Mouse (Mus musculus): Measurements from ENCODE around the gene Tbc1d22b.

The Tbc1d22b gene

GRCm38 (mm10) chr17:29603283-29603682 is 53.7 kb downstream of the Tbc1d22b start:
- ChIA-PET POLR2A (interaction anchor here in 3 of 4 experiments (0.9 to 1.2 kb wide), 6 partner anchors 8 to 30 kb away, joined by 3 to 5 read pairs (median 4); partner anchors contain the start of genes Gm28043 (in 2 of the 3) and Rnf8 (in 2 of the 3)), CTCF (interaction anchor here (0.5 to 1.3 kb wide), 33 partner anchors 8 to 280 kb away, joined by 3 to 9 read pairs (median 3); partner anchors contain the start of genes Gm28043 (in 1 of the 4) and Rnf8 (in 1 of the 4))

- POLR2A ChIA-PET: interaction anchor here in 1 of 4 experiments (0.9 to 1.0 kb wide), 2 partner anchors 14 to 19 kb away, joined by 3 read pairs; no protein-coding TSS in a partner anchor
Measured at GRCm38 (mm10) chr17:29613453-29613852, 63.9 kb downstream of the Tbc1d22b start.

GRCm38 (mm10) chr17:29614115-29615023 is 64.8 kb downstream of the Tbc1d22b start, which contains the start of the genes Rnf8 and Gm28043:
Gene Rnf8 (plus strand): TSS chr17:29614790.
Gene Gm28043 (plus strand): TSS chr17:29614876.
- ChIA-PET POLR2A (interaction anchor here (0.7 to 6.7 kb wide), 27 partner anchors 8 to 346 kb away, joined by 3 to 99 read pairs (median 5); partner anchors contain the start of genes BC004004 (in 1 of the 4) and Cmtr1 (in 1 of the 4)), CTCF (interaction anchor here in 3 of 4 experiments (0.6 to 2.3 kb wide), 13 partner anchors 9 to 1850 kb away, joined by 3 to 11 read pairs (median 3); no protein-coding TSS in a partner anchor)

More at GRCm38 (mm10) chr17:29613453-29613852, 63.9 kb downstream of the Tbc1d22b start:
- CTCF ChIA-PET: interaction anchor here in 2 of 4 experiments (1.2 to 2.2 kb wide), 2 partner anchors 10 kb away, joined by 6 to 7 read pairs; no protein-coding TSS in a partner anchor

- CTCF ChIA-PET: interaction anchor here in 3 of 4 experiments (0.6 to 2.3 kb wide), 14 partner anchors 10 to 1850 kb away, joined by 3 to 11 read pairs (median 3); no protein-coding TSS in a partner anchor
- POLR2A ChIA-PET: interaction anchor here (0.7 to 6.7 kb wide), 30 partner anchors 9 to 346 kb away, joined by 3 to 99 read pairs (median 4); partner anchors contain the start of genes BC004004 (in 1 of the 4) and Cmtr1 (in 1 of the 4)
Measured at GRCm38 (mm10) chr17:29615024-29615551, 65.5 kb downstream of the Tbc1d22b start.

GRCm38 (mm10) chr17:29615616-29616015 is 66.0 kb downstream of the Tbc1d22b start:
- POLR2A ChIA-PET: interaction anchor here (0.7 to 6.7 kb wide), 18 partner anchors 12 to 269 kb away, joined by 3 to 99 read pairs (median 6); no protein-coding TSS in a partner anchor
- CTCF ChIA-PET: interaction anchor here in 3 of 4 experiments (0.6 to 2.3 kb wide), 6 partner anchors 10 to 39 kb away, joined by 3 to 11 read pairs (median 7); no protein-coding TSS in a partner anchor

- POLR2A ChIA-PET: interaction anchor here (0.5 to 6.7 kb wide), 11 partner anchors 8 to 47 kb away, joined by 3 to 99 read pairs (median 4); no protein-coding TSS in a partner anchor
- CTCF ChIA-PET: interaction anchor here in 1 of 4 experiments (0.8 to 1.4 kb wide), 2 partner anchors 17 to 90 kb away, joined by 3 to 4 read pairs; no protein-coding TSS in a partner anchor
Measured at GRCm38 (mm10) chr17:29619231-29619630, 69.6 kb downstream of the Tbc1d22b start.

- ChIA-PET POLR2A (interaction anchor here in 2 of 4 experiments (1.3 to 9.8 kb wide), 4 partner anchors 6 to 17 kb away, joined by 3 to 99 read pairs (median 8); partner anchors contain the start of genes Gm28043 (in 2 of the 2) and Rnf8 (in 2 of the 2)), CTCF (no interaction called here)
Measured at GRCm38 (mm10) chr17:29623488-29623887, 73.9 kb downstream of the Tbc1d22b start.

GRCm38 (mm10) chr17:29627285-29627684 is 77.7 kb downstream of the Tbc1d22b start:
- ChIA-PET POLR2A (interaction anchor here in 3 of 4 experiments (0.5 to 9.8 kb wide), 16 partner anchors 9 to 692 kb away, joined by 3 to 99 read pairs (median 4); partner anchors contain the start of genes Gm28043 (in 3 of the 3), Rnf8 (in 3 of the 3) and Cmtr1 (in 2 of the 3)), CTCF (interaction anchor here in 3 of 4 experiments (0.7 to 1.8 kb wide), 7 partner anchors 9 to 256 kb away, joined by 3 to 15 read pairs (median 4); no protein-coding TSS in a partner anchor)

GRCm38 (mm10) chr17:29628946-29629345 is 79.4 kb downstream of the Tbc1d22b start:
- POLR2A ChIA-PET: interaction anchor here (0.9 to 9.8 kb wide), 18 partner anchors 8 to 109 kb away, joined by 3 to 99 read pairs (median 4); partner anchors contain the start of genes Gm28043 (in 4 of the 4), Rnf8 (in 4 of the 4), Ccdc167 (in 1 of the 4) and Cmtr1 (in 1 of the 4)

GRCm38 (mm10) chr17:29629620-29630019 is 80.0 kb downstream of the Tbc1d22b start:
- CTCF ChIA-PET: interaction anchor here in 3 of 4 experiments (0.6 to 1.5 kb wide), 8 partner anchors 8 to 133 kb away, joined by 3 to 11 read pairs (median 4); partner anchors contain the start of genes Gm28043 (in 2 of the 3) and Rnf8 (in 2 of the 3)

More at GRCm38 (mm10) chr17:29628946-29629345, 79.4 kb downstream of the Tbc1d22b start:
- CTCF ChIA-PET: interaction anchor here in 3 of 4 experiments (0.6 to 1.5 kb wide), 8 partner anchors 8 to 134 kb away, joined by 3 to 11 read pairs (median 4); partner anchors contain the start of genes Gm28043 (in 2 of the 3) and Rnf8 (in 2 of the 3)

GRCm38 (mm10) chr17:29632312-29632711 is 82.7 kb downstream of the Tbc1d22b start:
- ChIA-PET POLR2A (interaction anchor here (0.6 to 9.8 kb wide), 19 partner anchors 8 to 1055 kb away, joined by 3 to 99 read pairs (median 4); partner anchors contain the start of genes Gm28043 (in 1 of the 4), Rnf8 (in 1 of the 4) and Tbc1d22b (in 1 of the 4)), CTCF (interaction anchor here (0.6 to 1.5 kb wide), 7 partner anchors 29 to 1650 kb away, joined by 3 to 22 read pairs (median 3); no protein-coding TSS in a partner anchor)

More at GRCm38 (mm10) chr17:29629620-29630019, 80.0 kb downstream of the Tbc1d22b start:
- POLR2A ChIA-PET: interaction anchor here (0.5 to 9.8 kb wide), 21 partner anchors 9 to 164 kb away, joined by 3 to 99 read pairs (median 4); partner anchors contain the start of genes Gm28043 (in 4 of the 4), Rnf8 (in 4 of the 4), Ccdc167 (in 1 of the 4) and Cmtr1 (in 1 of the 4)

GRCm38 (mm10) chr17:29635492-29635891 is 85.9 kb downstream of the Tbc1d22b start:
- ChIA-PET POLR2A (interaction anchor here in 3 of 4 experiments (0.6 to 5.6 kb wide), 8 partner anchors 8 to 504 kb away, joined by 3 to 37 read pairs (median 5); no protein-coding TSS in a partner anchor), CTCF (interaction anchor here (0.5 to 2.7 kb wide), 31 partner anchors 8 to 1257 kb away, joined by 3 to 15 read pairs (median 4); partner anchors contain the start of genes Gm28043 (in 2 of the 4) and Rnf8 (in 2 of the 4))

- POLR2A ChIA-PET: interaction anchor here in 2 of 4 experiments (0.6 to 5.6 kb wide), 11 partner anchors 8 to 69 kb away, joined by 3 to 37 read pairs (median 3); no protein-coding TSS in a partner anchor
- CTCF ChIA-PET: interaction anchor here (0.5 to 2.7 kb wide), 43 partner anchors 8 to 1257 kb away, joined by 3 to 15 read pairs (median 4); partner anchors contain the start of genes Gm28043 (in 2 of the 4), Rnf8 (in 2 of the 4) and Cmtr1 (in 1 of the 4)
Measured at GRCm38 (mm10) chr17:29636118-29636517, 86.5 kb downstream of the Tbc1d22b start.

- ChIA-PET CTCF (interaction anchor here in 3 of 4 experiments (0.5 to 2.7 kb wide), 10 partner anchors 9 to 136 kb away, joined by 4 to 15 read pairs (median 4); no protein-coding TSS in a partner anchor), POLR2A (interaction anchor here in 2 of 4 experiments (0.7 to 5.6 kb wide), 6 partner anchors 10 to 310 kb away, joined by 3 to 37 read pairs (median 4); partner anchors contain the start of gene Cmtr1 (in 1 of the 2))
Measured at GRCm38 (mm10) chr17:29637377-29637776, 87.8 kb downstream of the Tbc1d22b start.

- ChIA-PET CTCF (interaction anchor here in 2 of 4 experiments (0.6 to 2.7 kb wide), 6 partner anchors 10 to 245 kb away, joined by 3 to 15 read pairs (median 4); no protein-coding TSS in a partner anchor), POLR2A (interaction anchor here in 2 of 4 experiments (0.6 to 5.6 kb wide), 10 partner anchors 9 to 994 kb away, joined by 3 to 37 read pairs (median 4); partner anchors contain the start of genes Cmtr1 (in 1 of the 2), Gm28043 (in 1 of the 2) and Rnf8 (in 1 of the 2))
Measured at GRCm38 (mm10) chr17:29637895-29638294, 88.3 kb downstream of the Tbc1d22b start.

GRCm38 (mm10) chr17:29640971-29641370 is 91.4 kb downstream of the Tbc1d22b start:
- ChIA-PET CTCF (no interaction called here), POLR2A (interaction anchor here in 2 of 4 experiments (0.6 to 9.1 kb wide), 5 partner anchors 9 to 152 kb away, joined by 3 to 51 read pairs (median 6); partner anchors contain the start of gene Cmtr1 (in 1 of the 2))
